Mouse (Mus musculus) MEL (cell line): ENCODE results near the gene Ppa1. TPM values are rescaled to one million over a fixed set of nuclear protein-coding genes. Genes with fewer than 3 reads are reported as not detected.

ENCODE experiments used
- polyA plus RNA-seq, 2 experiments: library from polyadenylated mRNA; stranded (reverse) in 1 of 2; unstranded in 1 of 2; fragments of >175 nt in 1 of 2; fragments of >200 nt in 1 of 2; gene quantifications; 2 replicates each; pipeline versions ENCODE4 v1.2.1 to v1.2.4; 2012; ENCODE audit warnings: low replicate concordance in 2 of 2, low read depth in 1 of 2; ENCODE audit not compliant: insufficient read length in 2 of 2, insufficient read depth in 1 of 2, missing spikeins in 1 of 2
- total RNA-seq: library from RNA; depleted of rRNA; stranded (reverse); fragments of 300-350 nt; gene quantifications from 2 replicates; pipeline ENCODE4 v1.2.3, GENCODE M21; 2012; rRNA removed

The Ppa1 gene
- total and polyA plus RNA-seq, 3 experiments, result 197 to 201 TPM; not detected in 1

Other genes starting within 250 kb of the Ppa1 start
- not detected in 2 replicates for gene Nodal, start 230.6 kb upstream of the Ppa1 start, total RNA-seq
- not detected for gene Nodal, start 230.6 kb upstream of the Ppa1 start, polyA plus RNA-seq
- gene Eif4ebp2, start 195.9 kb upstream of the Ppa1 start, total RNA-seq, result 17.0 and 17.1 TPM in 2 replicates
- 100 to 1,000 TPM in 1 of 2 experiments, 10 to 100 TPM in 1; 52.9 to 186 TPM for gene Eif4ebp2, start 195.9 kb upstream of the Ppa1 start, polyA plus RNA-seq
- gene Lrrc20, start 172.8 kb upstream of the Ppa1 start, total RNA-seq, result 7.3 and 7.6 TPM in 2 replicates
- gene Lrrc20, start 172.8 kb upstream of the Ppa1 start, polyA plus RNA-seq, result 10 to 100 TPM in 1 of 2 experiments, not detected in 1; 14.7 TPM
- not detected in 2 replicates for gene Npffr1, start 53.1 kb upstream of the Ppa1 start, total RNA-seq
- gene Npffr1, start 53.1 kb upstream of the Ppa1 start, polyA plus RNA-seq, result not detected
- 114 and 135 TPM in 2 replicates for gene Sar1a, start 31.7 kb downstream of the Ppa1 start, total RNA-seq
- gene Sar1a, start 31.7 kb downstream of the Ppa1 start, polyA plus RNA-seq, result 100 to 1,000 TPM in 1 of 2 experiments, not detected in 1; 133 TPM
- 59.8 and 72.7 TPM in 2 replicates for gene Tysnd1, start 47.0 kb downstream of the Ppa1 start, total RNA-seq
- gene Tysnd1, start 47.0 kb downstream of the Ppa1 start, polyA plus RNA-seq, result 100 to 1,000 TPM in 1 of 2 experiments, not detected in 1; 119 TPM
- gene Aifm2, start 66.7 kb downstream of the Ppa1 start, total RNA-seq, result 13.2 and 13.4 TPM in 2 replicates
- gene Aifm2, start 66.7 kb downstream of the Ppa1 start, polyA plus RNA-seq, result 10 to 100 TPM in 1 of 2 experiments, not detected in 1; 17.7 TPM
- 0.07 TPM in 1 of 2 replicates, not detected in the other for gene H2afy2, start 135.6 kb downstream of the Ppa1 start, total RNA-seq
- gene H2afy2, start 135.6 kb downstream of the Ppa1 start, polyA plus RNA-seq, result under 1 TPM in 1 of 2 experiments, not detected in 1; 0.25 TPM